Mouse (Mus musculus) fat pad, adult 2 months (tissue): ENCODE results near the gene Gorasp2.

ENCODE experiments used
- DNase-seq: peaks from one replicate; pipeline ENCODE4 v3.0.0-alpha.2; 2011; ENCODE audit warnings: low read depth, low spot score; ENCODE audit errors: extremely low read depth

Gorasp2 gene

GRCm38 (mm10) chr2:70657083-70657482 is 4.3 kb upstream of the Gorasp2 start:
- DNase-seq: no peak

- no peak for DNase-seq
Observed at GRCm38 (mm10) chr2:70661715-70662495, 529 bp downstream of the Gorasp2 start, which contains the start of gene Gm26558. TSS of gene Gm26558 (minus strand) at chr2:70662108.

- DNase-seq: no peak
Observed at GRCm38 (mm10) chr2:70663764-70664163, 2.4 kb downstream of the Gorasp2 start.

GRCm38 (mm10) chr2:70667016-70667415 is 5.6 kb downstream of the Gorasp2 start:
- DNase-seq: no peak

DNA sequence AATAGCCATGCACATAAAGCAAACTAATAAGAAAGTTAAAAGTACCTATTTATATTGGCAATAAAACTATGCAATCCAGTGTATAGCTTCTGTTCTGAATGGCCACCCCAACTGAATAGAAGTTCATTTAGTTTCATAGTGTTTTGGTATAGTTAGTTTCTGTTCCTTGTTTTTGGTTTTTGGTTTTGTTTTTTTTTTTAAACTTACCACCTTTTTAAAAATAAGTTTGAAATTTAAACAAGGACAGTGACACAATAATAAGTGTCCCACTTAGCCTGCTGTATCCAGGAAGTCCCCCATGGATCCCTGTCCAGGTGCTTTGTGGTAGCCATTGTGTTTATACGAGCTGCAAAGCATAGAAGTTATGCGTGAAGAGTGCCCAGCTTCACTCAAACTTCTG is 7.9 kb downstream of the Gorasp2 start:
- DNase-seq: no peak

DNA sequence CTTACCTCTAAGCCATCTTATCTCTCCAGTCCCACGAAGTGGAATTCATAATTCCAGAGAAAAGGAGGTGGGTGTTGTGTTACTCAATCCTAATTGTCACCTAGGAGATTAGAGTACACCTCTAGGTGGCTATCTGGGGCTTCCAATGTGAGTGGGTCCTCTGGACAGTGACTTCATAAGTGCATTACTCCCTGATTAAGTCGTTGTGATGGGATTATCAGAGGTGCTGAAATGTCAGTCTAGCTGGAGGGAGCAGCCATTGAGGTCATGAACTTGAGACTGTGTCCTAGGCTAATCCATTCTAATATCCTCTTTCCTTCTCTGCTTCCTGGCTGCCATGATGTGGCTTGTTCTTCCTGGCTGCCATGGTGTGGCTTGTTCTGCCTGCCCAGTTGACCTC is 8.5 kb downstream of the Gorasp2 start:
- DNase-seq: no peak

DNA sequence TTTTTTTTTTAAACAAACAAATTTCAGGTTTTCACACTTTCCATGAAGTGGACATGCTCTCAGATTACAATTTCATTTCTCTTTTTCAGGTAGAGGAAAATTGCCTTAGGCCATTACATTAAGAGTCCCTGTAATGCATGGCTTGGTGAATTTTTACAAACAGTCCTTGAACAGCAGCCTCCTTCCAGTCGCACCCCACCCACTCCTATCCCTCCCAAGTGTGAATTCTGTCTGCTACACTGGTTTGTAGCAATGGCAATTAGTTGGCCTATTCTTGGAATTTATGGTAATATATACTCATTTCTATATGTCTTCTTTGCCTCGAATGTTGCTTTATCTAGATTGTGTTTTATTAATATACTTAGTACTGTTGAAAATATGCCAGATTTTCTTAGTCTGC is 11.1 kb downstream of the Gorasp2 start:
- no peak for DNase-seq

- no peak for DNase-seq
Observed at GRCm38 (mm10) chr2:70673445-70674126, 12.2 kb downstream of the Gorasp2 start.

- DNase-seq: no peak
Observed at GRCm38 (mm10) chr2:70682324-70682723, 20.9 kb downstream of the Gorasp2 start.

GRCm38 (mm10) chr2:70688454-70689078 is 27.2 kb downstream of the Gorasp2 start:
- DNase-seq: no peak

GRCm38 (mm10) chr2:70690195-70690594 is 28.8 kb downstream of the Gorasp2 start:
- no peak for DNase-seq

DNA sequence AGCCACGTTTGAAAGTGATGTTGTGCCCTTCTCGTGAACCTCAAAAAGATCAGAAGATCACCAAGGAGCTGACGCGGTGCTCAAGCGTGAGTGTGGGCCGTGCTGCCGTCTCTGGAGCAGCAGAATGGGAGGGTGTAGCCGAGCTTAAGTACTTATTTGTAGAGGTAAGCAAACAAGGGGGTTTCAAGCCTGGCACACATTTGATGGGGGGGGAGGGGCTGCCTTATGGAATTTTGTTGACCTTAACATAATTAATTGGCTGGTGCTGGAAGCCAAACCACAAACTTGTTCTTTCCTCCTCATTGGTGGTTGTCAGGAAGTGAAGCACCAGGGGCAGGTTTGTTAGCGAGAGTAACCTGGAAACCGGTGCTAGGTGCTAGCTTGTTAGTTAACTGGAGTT is 34.3 kb downstream of the Gorasp2 start:
- DNase-seq: no peak

DNA sequence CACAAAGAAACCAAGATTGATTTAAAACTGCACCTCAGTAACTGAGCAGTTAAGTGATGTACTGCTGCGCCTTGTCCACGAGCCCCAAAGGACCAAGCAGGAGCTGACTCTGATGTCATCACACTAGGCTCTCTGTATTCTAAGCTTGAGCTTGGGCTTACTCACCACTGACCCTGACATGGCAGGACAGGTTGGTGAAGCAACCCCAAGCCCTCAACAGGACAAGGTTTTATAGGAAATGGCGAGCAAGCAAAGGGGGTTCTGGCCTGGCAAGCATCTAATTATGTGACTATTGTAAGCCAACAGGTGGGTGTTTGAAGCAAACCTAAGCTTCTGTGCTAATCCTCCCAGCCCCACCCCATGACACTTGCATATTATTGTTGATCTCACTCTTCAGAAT is 39.5 kb downstream of the Gorasp2 start:
- no peak for DNase-seq

GRCm38 (mm10) chr2:70701571-70701970 is 40.2 kb downstream of the Gorasp2 start:
- no peak for DNase-seq

- no peak for DNase-seq
Observed at GRCm38 (mm10) chr2:70702403-70702802, 41.0 kb downstream of the Gorasp2 start.

DNA sequence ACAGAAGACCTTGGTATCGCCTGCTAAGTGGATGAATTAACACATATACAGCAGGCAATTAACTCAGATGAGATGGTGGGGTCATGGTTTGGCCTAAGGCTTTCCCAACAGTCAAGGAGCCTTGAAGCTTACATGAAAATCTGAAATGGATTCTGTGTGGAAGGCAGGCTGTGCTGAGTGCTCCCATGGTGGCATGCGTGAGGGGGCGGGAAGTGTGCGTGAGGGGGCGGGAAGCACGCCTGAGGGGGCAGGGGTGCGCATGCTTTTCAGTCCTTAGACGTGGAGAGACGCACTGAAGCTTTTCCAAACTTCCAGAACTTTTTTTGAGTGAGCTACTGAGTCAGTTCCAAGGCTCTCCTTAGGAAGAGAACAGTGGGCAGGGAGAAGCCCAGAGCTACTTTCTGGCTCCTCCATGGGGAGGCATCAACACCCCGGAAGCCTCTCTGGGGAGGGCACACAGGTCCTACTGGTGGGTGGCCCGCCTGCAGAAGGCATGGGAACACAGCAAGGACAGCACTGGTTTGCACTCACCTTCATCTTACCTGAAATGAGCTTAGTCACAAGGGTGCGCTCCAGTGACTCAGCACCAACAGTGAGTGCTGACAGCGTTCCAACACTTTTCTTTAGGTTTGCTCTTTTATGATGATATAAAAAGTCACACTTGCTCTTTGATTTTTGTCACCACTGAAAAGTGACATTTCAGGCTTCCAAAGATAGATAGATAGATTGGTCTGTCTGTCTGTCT is 47.8 kb downstream of the Gorasp2 start:
- no peak for DNase-seq

- DNase-seq: no peak
Observed at GRCm38 (mm10) chr2:70710236-70710635, 48.9 kb downstream of the Gorasp2 start.

DNA sequence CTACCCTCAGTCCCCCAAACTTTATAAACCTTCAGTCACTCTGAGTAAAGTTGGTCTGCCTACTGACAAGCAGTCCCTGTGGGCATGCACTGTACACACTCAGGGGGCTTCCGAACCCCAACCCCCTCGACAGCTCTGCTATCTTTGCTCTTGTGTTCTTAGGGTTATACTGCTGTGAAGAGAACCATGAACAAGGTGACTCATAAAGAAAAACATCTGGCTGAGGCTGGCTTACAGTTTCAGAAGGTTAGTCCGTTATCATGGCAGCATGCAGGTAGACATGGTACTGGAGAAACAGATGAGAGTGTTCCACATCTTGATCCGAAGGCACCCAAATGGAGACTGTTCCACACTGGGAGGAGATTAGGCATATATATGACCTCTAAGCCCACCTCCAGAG is 49.5 kb downstream of the Gorasp2 start:
- DNase-seq: no peak

GRCm38 (mm10) chr2:70723610-70724243 is 62.4 kb downstream of the Gorasp2 start:
- no peak for DNase-seq

DNA sequence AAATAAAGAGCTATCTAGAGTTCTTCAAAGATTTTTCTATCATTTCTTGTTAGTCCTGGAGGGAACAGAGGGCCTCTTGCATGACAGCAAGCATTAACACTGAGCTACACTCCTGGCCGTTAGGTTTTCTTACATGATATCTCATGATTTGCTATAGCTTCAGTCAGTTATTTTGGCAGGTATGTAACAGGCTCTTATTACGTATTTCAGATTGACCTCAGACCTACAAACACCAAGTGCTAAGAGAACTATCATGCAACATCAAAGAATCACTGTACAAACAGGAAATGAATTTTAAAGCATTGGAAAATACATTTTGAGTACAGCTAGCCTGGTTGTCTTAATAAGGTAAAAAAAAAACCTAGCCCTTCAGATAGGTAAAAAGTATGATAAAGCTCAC is 65.7 kb downstream of the Gorasp2 start:
- DNase-seq: no peak

DNA sequence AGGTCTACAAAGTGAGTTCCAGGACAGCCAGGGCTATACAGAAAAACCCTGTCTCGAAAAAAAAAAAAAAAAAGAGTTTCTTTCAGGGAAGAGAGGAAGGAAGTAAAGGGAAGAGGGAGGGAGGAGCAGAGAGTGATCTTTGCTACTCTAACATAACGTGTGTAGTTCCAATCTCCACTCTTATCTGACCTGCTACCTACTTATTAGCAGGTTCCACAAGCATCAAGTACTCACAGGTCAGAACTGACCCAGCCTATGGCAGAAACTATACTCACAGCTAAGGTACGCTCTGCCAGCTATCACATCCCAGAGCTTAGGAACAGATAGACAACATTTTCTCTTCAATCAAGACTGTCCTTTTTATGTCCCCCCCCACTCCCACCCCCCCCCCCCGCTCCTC is 74.2 kb downstream of the Gorasp2 start:
- no peak for DNase-seq
